Mouse (Mus musculus) CH12.LX (cell line): ENCODE data around the gene Lima1.

ENCODE experiments used
- CTCF ChIP-seq, 2 experiments: IDR thresholded peaks in 1 of 2; conservative IDR thresholded peaks in 1 of 2; 2 replicates each; pipeline ENCODE4 v1.5.1; 2011 to 2012; ENCODE audit warnings: low read depth in 2 of 2, low read length in 2 of 2, improper control_type of control experiment in 1 of 2, inconsistent platforms in 1 of 2, mild to moderate bottlenecking in 1 of 2, moderate library complexity in 1 of 2
- E2F4 ChIP-seq: IDR thresholded peaks from 2 replicates; pipeline ENCODE4 v1.6.1; 2011; ENCODE audit warnings: low read depth, low read length, improper control_type of control experiment; ENCODE audit not compliant: insufficient replicate concordance
- EP300 ChIP-seq: IDR thresholded peaks from 2 replicates; pipeline ENCODE4 v1.6.1; 2011; ENCODE audit warnings: low read length, improper control_type of control experiment
- NRF1 ChIP-seq: IDR thresholded peaks from 2 replicates; pipeline ENCODE4 v1.6.1; 2014; ENCODE audit warnings: low read depth, mild to moderate bottlenecking, inconsistent platforms, low read length, improper control_type of control experiment, moderate library complexity
- POLR2A ChIP-seq: IDR thresholded peaks from 2 replicates; pipeline ENCODE4 v1.6.1; 2011; ENCODE audit warnings: low read depth, mild to moderate bottlenecking, improper control_type of control experiment, low read length

GRCm38 (mm10) chr15:99852606-99853237 is 22.5 kb downstream of the Lima1 start:
- TF ChIP-seq E2F4 (no peak), CTCF (conservative IDR thresholded peaks at IDR 0.05 in 1 of 2, IDR thresholded peaks at IDR 0.05 in 1 of 2; ENCODE audit: low read depth in 2 of 2, low read length in 2 of 2) (no peak), EP300 (no peak), NRF1 (no peak), POLR2A (no peak)
